Mouse (Mus musculus) hematopoietic stem cell, adult 5-6 weeks (primary cell): ENCODE results near the gene Higd1c. TPM values are rescaled to one million over a fixed set of nuclear protein-coding genes. Genes with fewer than 3 reads are reported as not detected.
"Not testable (repeated sequence)": the region's sequence is repeated elsewhere in the genome, so short reads cannot be mapped to it uniquely, and the experiment has no call there.

ENCODE experiments used
- ATAC-seq, 2 experiments: fragments of 125-278 bp in 1 of 2; replicated peaks in 1 of 2; 2 replicates each; pipeline ENCODE4 v1.8.0; 2016 to 2017; ENCODE audit warnings: inconsistent platforms in 2 of 2, mild to moderate bottlenecking in 2 of 2, moderate number of reproducible peaks in 2 of 2, low read depth in 1 of 2, moderate TSS enrichment in 1 of 2; ENCODE audit not compliant: low FRiP score in 2 of 2, poor library complexity in 2 of 2, severe bottlenecking in 2 of 2, insufficient read depth in 1 of 2, low TSS enrichment in 1 of 2
- total RNA-seq: library from RNA; stranded (forward); fragments of 172-1452, 232-1000 nt; gene quantifications from 2 replicates; pipeline ENCODE4 v1.2.3, GENCODE M21; 2017

The Higd1c gene
- total RNA-seq, 1 experiment from 2014 or later = not detected

DNA sequence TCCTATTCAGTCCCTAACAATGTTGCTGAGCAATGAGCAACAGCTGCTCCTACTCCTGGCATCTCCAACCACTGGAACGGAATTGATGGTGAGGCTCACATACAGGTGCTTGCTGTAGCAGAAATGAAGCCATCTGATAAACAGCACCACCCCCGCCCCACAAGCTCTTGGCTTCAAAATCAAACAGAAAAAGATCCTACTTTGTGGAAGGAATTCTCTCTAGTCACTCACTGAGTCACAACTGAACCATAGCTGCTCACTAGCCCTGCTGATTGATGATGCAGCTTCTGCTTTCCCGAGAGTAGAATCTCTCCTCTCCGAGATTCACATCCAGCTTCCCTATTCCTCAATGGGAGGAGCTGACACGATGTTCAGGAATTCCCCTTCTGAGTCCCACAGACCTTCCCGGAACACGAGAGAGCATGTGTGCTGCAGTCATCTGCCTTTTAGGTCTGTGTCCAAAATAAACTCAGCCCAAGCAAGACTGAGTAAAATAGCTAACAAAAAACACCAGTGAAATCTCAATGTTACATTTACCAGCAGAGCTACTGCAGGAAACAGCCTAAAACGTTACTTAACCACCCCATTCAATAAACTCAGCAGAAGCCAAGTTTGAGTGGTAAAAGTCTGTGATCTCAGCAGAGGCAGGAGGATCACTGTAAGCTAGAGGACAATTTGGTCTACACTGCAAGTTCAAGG, 56.9 kb downstream of the Higd1c start:
- ATAC-seq = no peak

DNA sequence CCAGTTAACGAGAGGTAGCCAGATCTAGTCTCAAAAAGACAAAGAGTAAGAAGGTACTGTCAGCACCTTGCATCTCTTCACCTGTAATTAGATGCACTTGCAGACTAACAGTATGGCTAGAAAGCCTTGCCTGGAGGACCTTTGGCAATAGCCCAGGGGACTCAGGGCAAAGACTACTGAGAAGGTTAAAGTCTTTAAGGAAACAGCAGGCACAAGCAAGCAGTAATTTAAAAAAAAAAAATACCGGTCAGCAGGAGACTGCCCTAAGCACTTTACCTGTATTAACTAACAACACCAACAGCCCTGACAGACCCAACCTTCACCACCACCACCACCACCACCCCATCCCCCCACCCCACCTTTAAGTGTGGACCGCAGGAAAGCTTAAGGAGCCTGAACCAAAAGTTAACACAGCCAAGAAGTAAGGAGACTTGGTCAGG, 57.4 kb downstream of the Higd1c start, which contains the start of gene Gm5475:
Gene Gm5475, plus strand, starts transcription at position 390 of the 440 bp plus-strand sequence.
- not testable (repeated sequence) for ATAC-seq

DNA sequence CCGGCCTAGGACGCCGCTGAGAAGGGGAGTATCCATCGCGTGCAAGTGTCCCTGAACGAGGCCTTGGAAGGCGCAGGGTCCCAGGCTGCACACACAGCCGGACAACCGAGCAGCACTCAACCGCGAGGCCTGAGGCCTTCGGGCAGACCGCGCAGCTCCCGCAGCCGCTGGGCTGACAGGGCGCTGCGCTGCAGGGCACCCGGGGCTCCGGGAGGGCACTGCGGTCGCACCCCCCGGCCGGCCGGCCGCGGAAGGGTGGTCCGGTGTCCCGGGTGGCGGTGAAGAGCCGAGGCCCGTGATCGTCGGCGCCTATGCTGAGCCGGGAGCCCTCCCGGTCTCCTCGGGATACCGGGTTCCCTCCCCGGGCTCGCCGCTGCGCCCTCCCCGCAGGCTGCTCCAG, 58.1 kb downstream of the Higd1c start:
- no peak for ATAC-seq

DNA sequence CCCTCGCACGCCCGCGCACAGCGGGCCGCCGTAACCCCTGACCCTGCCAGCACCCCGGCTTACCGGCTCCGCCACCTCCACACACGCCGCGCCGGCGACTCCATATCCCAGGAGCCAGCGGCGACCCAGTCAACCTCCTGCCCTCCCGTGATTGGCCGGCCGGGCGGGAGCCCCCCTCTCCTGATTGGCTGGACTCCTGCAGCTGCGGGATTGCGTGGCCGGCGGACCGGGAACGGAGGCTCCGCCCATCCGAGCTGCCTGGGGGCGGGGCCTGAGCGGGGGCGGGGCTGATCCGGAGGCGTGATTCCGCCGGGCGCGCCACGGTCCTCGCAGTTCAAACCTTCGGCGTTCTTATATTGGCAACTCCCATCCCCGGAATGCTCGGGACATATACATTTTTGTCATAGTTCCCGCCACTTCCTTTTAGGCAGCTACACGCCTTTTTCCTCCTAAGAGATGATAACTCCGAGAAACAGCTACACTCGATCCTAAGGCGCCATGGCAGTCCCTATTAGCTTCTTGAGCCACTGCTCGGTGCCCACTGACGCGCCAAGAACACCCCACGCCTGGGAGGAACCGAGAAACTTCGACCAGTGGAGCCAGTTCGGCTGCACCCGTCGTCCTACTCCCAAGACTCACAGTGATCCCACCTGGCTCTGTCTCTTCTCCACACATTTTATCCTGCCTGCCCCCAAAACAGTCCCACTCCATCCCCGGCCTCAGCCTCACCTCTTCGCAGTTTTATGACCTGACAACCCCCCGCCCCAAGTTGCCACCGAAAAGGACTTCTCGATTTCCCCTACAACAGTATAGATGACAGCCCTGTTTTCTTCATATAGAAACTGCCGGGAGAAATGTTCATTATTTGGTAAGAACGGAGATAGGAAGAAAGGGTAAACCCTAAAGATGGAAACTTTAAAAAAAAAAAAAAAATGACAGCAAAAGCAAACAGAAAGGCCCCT, 58.8 kb downstream of the Higd1c start:
- peak; percentile 84 to 88 for ATAC-seq

DNA sequence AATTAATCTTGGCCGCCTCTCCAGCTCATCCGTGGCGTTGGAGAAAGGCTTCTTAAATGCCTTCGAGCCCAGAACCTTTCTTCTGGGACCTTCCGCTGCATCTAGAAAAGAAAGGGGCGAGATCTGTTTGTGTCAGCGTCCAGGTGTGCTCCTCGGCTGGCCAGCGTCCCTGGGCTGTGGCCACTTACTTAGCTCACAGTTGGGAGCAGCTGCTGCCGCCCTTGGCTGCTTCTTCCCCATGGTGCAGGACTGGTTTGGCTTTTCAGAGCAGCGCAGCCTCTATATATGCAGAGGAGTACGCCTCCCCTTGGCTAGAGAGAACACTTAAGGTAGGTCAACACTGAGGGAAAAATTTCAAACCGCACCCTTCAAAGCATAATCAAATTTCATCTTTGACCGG, 59.6 kb downstream of the Higd1c start:
- peak; percentile 23 to 24; a peak in 1 of 4 replicates for ATAC-seq

DNA sequence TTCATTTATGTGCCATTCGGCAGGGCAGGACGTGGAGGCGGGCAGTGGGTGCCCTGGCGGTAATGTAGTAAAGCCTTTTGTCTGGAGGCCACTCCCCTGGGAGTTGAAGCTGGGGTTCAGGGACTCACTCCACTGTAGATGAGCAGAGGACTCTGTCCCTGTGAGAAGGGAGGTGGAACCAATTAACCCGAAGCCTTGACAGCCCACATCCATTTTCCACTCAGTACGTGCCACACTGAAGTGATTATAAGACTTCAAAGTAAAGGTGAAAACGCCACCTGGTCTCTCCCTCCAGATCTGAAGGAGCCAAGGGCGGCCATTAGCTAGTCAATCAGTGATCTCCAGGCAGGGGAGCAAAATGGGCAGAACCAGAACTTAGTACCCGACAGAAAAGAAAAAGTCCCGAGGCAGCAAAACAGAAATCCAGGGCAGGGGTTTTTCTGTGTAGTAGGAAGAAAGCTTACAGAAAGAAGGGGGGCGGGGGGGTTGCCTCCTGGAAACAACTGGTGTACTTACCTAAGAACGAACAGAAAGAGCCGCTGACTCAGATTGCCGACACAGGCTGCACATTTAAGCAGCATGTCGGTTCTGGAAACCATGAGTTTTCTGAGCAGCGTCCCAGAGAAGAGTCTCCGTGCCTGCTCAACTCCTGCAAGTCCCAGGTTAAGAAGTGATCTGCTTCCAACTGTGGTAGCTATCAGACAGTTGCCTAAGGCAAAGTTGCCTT, 60.2 kb downstream of the Higd1c start, which contains the start of gene Slc11a2:
Gene Slc11a2, minus strand, starts transcription at position 677 of the 727 bp plus-strand sequence.
- 0 out of 4 replicates have a peak, but pooled peaks of 1 of the 2 experiments have one; percentile 8 for ATAC-seq

DNA sequence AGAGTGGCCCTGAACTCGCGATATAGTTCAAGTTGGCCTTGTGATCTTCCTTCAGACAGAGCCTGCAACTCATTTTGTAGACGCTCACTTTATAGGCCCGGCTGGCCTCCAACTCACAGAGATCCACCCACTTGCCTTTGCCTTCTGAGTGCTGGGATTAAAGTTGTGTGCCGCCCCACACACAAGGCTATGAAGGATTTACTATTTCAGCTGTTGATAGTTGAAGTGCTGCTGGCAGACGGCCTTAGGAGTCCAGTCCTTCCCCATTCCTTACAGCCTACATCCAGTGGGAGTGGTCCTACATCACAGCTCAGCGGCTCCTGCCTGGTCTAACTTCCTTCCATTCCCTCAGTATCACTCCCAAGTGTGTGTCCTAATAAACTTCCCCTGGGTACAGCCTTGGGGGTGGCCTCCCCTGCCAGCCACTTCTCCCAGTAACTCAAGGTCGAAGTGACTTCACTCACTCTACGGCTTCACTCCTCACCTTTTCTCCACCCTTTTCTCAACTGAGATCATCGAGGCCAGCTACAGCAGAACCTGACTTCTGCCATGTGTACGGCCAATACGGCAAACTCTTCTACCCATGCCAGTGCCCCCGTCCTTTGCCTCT, 64.1 kb downstream of the Higd1c start:
- no peak for ATAC-seq

DNA sequence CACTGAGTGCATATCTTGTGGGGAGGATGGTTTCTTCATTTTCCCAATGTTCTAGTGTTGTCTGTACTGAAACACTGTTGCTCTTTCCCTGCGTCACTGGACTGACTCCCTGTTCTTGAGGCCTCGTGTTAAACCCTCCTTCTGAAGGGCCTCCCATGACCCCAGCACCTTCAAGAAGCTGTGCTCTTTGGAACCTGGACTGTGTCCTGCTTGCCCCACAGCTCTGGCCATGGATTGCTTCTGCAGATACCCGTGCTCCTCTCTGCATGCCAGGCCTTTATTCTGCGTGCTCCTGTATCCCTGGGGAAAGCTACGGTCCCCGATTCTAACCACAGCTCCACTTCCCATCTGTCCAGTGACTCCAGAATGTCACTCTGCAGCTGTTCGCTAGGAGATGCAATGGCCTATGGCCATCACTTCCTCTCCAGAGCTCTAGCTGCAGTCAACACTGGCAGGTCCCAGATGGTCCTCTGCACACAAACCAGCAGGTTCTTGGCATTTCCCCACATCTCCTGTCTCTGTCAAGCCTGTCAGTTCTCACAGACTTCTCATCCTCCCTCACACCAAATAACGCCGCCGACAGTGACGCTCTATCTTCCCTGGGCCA, 65.7 kb downstream of the Higd1c start:
- ATAC-seq = no peak

DNA sequence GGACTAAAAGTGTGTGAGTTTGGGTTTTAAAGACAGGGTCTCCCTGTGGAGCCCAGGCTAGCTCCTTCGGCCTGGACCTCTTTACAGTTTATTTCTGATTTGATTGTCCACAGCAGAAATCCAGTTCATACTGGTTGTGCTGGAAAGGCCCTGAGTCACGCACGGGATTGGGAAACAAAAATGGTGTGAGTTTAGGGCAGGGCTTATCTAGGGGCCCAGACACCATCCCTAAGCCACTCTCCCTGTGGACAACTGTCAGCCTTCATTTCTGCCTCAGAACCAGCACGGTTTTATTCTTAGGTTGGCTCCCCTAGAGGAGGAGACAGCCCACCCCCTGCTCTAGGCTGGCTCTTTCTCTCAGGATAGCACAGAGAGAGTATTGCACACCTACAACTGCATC, 68.9 kb downstream of the Higd1c start:
- ATAC-seq = no peak

Other genes starting within 250 kb of the Higd1c start
- 71.5 and 86.5 TPM in 2 replicates for gene Atf1, start 136.7 kb upstream of the Higd1c start, total RNA-seq
- not detected in 2 replicates for gene Tmprss12, start 83.7 kb upstream of the Higd1c start, total RNA-seq
- 145 and 162 TPM in 2 replicates for gene Mettl7a1, start 60.4 kb upstream of the Higd1c start, total RNA-seq
- not detected in 2 replicates for gene Mettl7a3, start 29.6 kb upstream of the Higd1c start, total RNA-seq
- gene Methig1, start 11.4 kb upstream of the Higd1c start, total RNA-seq = not detected in 2 replicates
- gene Mettl7a2, start 11.3 kb upstream of the Higd1c start, total RNA-seq = not detected in 2 replicates
- not detected in 2 replicates for gene Gm5475, start 57.6 kb downstream of the Higd1c start, total RNA-seq
- 11.6 and 16.0 TPM in 2 replicates for gene Slc11a2, start 60.5 kb downstream of the Higd1c start, total RNA-seq
- gene Letmd1, start 104.5 kb downstream of the Higd1c start, total RNA-seq = 23.2 and 26.4 TPM in 2 replicates
- 3.8 and 5.0 TPM in 2 replicates for gene Csrnp2, start 130.9 kb downstream of the Higd1c start, total RNA-seq
- 10.9 and 12.4 TPM in 2 replicates for gene Tfcp2, start 187.5 kb downstream of the Higd1c start, total RNA-seq
- gene Pou6f1, start 235.4 kb downstream of the Higd1c start, total RNA-seq = 1.6 and 3.4 TPM in 2 replicates